Mouse (Mus musculus): ENCODE data around the gene Scrn1.

- no peak for TF ChIP-seq CTCF (IDR thresholded peaks at IDR 0.05; ENCODE audit: control insufficient read depth, insufficient read depth, low read length)
- no peak for TF ChIP-seq POLR2A (IDR thresholded peaks at IDR 0.05; ENCODE audit: borderline replicate concordance, control insufficient read depth, low read depth, low read length)
Observed at GRCm38 (mm10) chr6:54569776-54570175, 3.5 kb upstream of the Scrn1 start.

All from bone marrow, adult 2 months (tissue).